Mouse (Mus musculus): ENCODE measurements around the gene Casp6. TPM values are rescaled to one million over a fixed set of nuclear protein-coding genes. Genes with fewer than 3 reads are reported as not detected.

The Casp6 gene
- polyA plus RNA-seq (2012) = 15.5 and 21.0 TPM in 2 replicates

GRCm38 (mm10) chr3:129901271-129901809, at the start of gene Casp6:
Casp6 (plus strand) TSS chr3:129901425.
- no peak for TF ChIP-seq GATA1 (IDR thresholded peaks at IDR 0.05; ENCODE audit: low read length)

- TF ChIP-seq GATA1 (IDR thresholded peaks at IDR 0.05; ENCODE audit: low read length) = no peak
These were observed 38.6 kb upstream of the Casp6 start for GRCm38 (mm10) chr3:129862592-129862991.

- no peak for TF ChIP-seq GATA1 (IDR thresholded peaks at IDR 0.05; ENCODE audit: low read length)
These were observed 37.5 kb upstream of the Casp6 start for GRCm38 (mm10) chr3:129863698-129864097.

GRCm38 (mm10) chr3:129877327-129877726, 23.9 kb upstream of the Casp6 start:
- TF ChIP-seq GATA1 (IDR thresholded peaks at IDR 0.05; ENCODE audit: low read length) = no peak

GRCm38 (mm10) chr3:129878405-129879021, 22.7 kb upstream of the Casp6 start, which contains the start of gene Pla2g12a:
Pla2g12a (plus strand) TSS chr3:129878606.
- no peak for TF ChIP-seq GATA1 (IDR thresholded peaks at IDR 0.05; ENCODE audit: low read length)

GRCm38 (mm10) chr3:129879131-129879757, 22.0 kb upstream of the Casp6 start:
- TF ChIP-seq GATA1 (IDR thresholded peaks at IDR 0.05; ENCODE audit: low read length) = no peak

GRCm38 (mm10) chr3:129879913-129880312, 21.3 kb upstream of the Casp6 start:
- TF ChIP-seq GATA1 (IDR thresholded peaks at IDR 0.05; ENCODE audit: low read length) = no peak

- TF ChIP-seq GATA1 (IDR thresholded peaks at IDR 0.05; ENCODE audit: low read length) = no peak
These were observed 20.2 kb upstream of the Casp6 start for GRCm38 (mm10) chr3:129880925-129881593.

GRCm38 (mm10) chr3:129885577-129885976, 15.6 kb upstream of the Casp6 start:
- TF ChIP-seq GATA1 (IDR thresholded peaks at IDR 0.05; ENCODE audit: low read length) = no peak

GRCm38 (mm10) chr3:129886430-129886829, 14.8 kb upstream of the Casp6 start:
- no peak for TF ChIP-seq GATA1 (IDR thresholded peaks at IDR 0.05; ENCODE audit: low read length)

GRCm38 (mm10) chr3:129887779-129888517, 13.3 kb upstream of the Casp6 start:
- no peak for TF ChIP-seq GATA1 (IDR thresholded peaks at IDR 0.05; ENCODE audit: low read length)

- TF ChIP-seq GATA1 (IDR thresholded peaks at IDR 0.05; ENCODE audit: low read length) = no peak
These were observed 9.2 kb upstream of the Casp6 start for GRCm38 (mm10) chr3:129892003-129892402.

- TF ChIP-seq GATA1 (IDR thresholded peaks at IDR 0.05; ENCODE audit: low read length) = no peak
These were observed 8.1 kb upstream of the Casp6 start for GRCm38 (mm10) chr3:129893143-129893542.

- TF ChIP-seq GATA1 (IDR thresholded peaks at IDR 0.05; ENCODE audit: low read length) = no peak
These were observed 4.6 kb upstream of the Casp6 start for GRCm38 (mm10) chr3:129896591-129896990.

- TF ChIP-seq GATA1 (IDR thresholded peaks at IDR 0.05; ENCODE audit: low read length) = no peak
These were observed 2.3 kb upstream of the Casp6 start for GRCm38 (mm10) chr3:129898886-129899285.

GRCm38 (mm10) chr3:129903369-129903768, 2.1 kb downstream of the Casp6 start:
- no peak for TF ChIP-seq GATA1 (IDR thresholded peaks at IDR 0.05; ENCODE audit: low read length)
